Mouse (Mus musculus): ENCODE measurements around the gene Mthfd1l. TPM values are rescaled to one million over a fixed set of nuclear protein-coding genes. Genes with fewer than 3 reads are reported as not detected.
"Not testable (repeated sequence)": the region's sequence is repeated elsewhere in the genome, so short reads cannot be mapped to it uniquely, and the experiment has no call there.

Mthfd1l gene
- polyA plus RNA-seq, 1 experiment from 2014 or later: 5.2 TPM

GRCm38 (mm10) chr10:4116653-4117052 lies 143.7 kb downstream of the Mthfd1l start:
- no peak overlapping the region for H3K4me2 ChIP-seq
- no peaks in the 10 kb centered on the region for H3K27me3 ChIP-seq
- no peak for ATAC-seq
- H3K4me1 ChIP-seq: peaks cover 20% of the 10 kb centered on the region
- no peak overlapping the region for H3K27ac ChIP-seq
- H3K9ac ChIP-seq: no peak overlapping the region
- H3K36me3 ChIP-seq (ENCODE audit: poor library complexity, severe bottlenecking): no peaks in the 10 kb centered on the region
- no peak overlapping the region for H3K4me3 ChIP-seq
- H3K9me3 ChIP-seq (replicated peaks): no peaks in the 10 kb centered on the region

GRCm38 (mm10) chr10:4117091-4117490 lies 144.2 kb downstream of the Mthfd1l start:
- ATAC-seq: no peak
- Histone ChIP-seq H3K27me3 (no peaks in the 10 kb centered on the region), H3K4me2 (no peak overlapping the region), H3K4me3 (no peak overlapping the region), H3K4me1 (peaks cover 16% of the 10 kb centered on the region), H3K27ac (no peak overlapping the region), H3K9me3 (replicated peaks) (no peaks in the 10 kb centered on the region), H3K36me3 (ENCODE audit: poor library complexity, severe bottlenecking) (no peaks in the 10 kb centered on the region), H3K9ac (no peak overlapping the region)
- WGBS: 79% methylated on average over 7 of the region's 7 CpGs

- 59% methylated on average over 4 of the region's 4 CpGs for WGBS
- no peak overlapping the region for H3K9ac ChIP-seq
- peak; percentile 84 for ATAC-seq
- H3K4me3 ChIP-seq: no peak overlapping the region
- no peaks in the 10 kb centered on the region for H3K9me3 ChIP-seq (replicated peaks)
- no peak overlapping the region for H3K4me2 ChIP-seq
- H3K27me3 ChIP-seq: no peaks in the 10 kb centered on the region
- no peaks in the 10 kb centered on the region for H3K36me3 ChIP-seq (ENCODE audit: poor library complexity, severe bottlenecking)
- H3K27ac ChIP-seq: no peak overlapping the region
- H3K4me1 ChIP-seq: no peaks in the 10 kb centered on the region
These were observed 146.4 kb downstream of the Mthfd1l start for GRCm38 (mm10) chr10:4119287-4119686.

DNA sequence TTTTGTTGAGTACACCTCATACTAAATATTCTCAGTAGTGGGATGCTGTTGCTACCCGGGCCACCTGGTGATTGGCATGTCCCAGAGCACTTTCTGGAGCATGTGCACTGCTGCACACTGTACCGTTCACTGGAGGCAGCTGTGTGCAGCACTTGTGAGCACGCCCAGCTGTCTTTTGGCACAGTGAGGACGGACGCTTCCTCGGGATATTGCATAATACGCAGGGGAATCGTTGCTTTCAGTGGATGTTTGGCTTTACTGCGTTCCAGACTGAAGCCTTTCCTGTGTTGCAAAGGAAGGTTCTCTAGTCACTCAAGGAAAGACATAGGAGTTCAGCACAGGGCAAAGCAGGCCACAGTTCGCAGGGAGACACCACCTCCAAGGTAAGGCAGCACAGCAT lies 147.8 kb downstream of the Mthfd1l start:
- Histone ChIP-seq H3K36me3 (ENCODE audit: poor library complexity, severe bottlenecking) (no peaks in the 10 kb centered on the region), H3K4me2 (no peak overlapping the region), H3K9me3 (replicated peaks) (no peaks in the 10 kb centered on the region), H3K27ac (no peak overlapping the region), H3K4me3 (no peak overlapping the region), H3K9ac (no peak overlapping the region), H3K4me1 (peaks cover 10% of the 10 kb centered on the region; the same call in 1 of the 2 replicates), H3K27me3 (no peaks in the 10 kb centered on the region)
- WGBS: 85% methylated on average over 10 of the region's 10 CpGs
- no peak for ATAC-seq

- Histone ChIP-seq H3K9me3 (replicated peaks) (no peaks in the 10 kb centered on the region), H3K27me3 (no peaks in the 10 kb centered on the region), H3K36me3 (ENCODE audit: poor library complexity, severe bottlenecking) (no peaks in the 10 kb centered on the region), H3K4me3 (no peak overlapping the region), H3K9ac (no peak overlapping the region), H3K4me2 (no peak overlapping the region), H3K27ac (no peak overlapping the region), H3K4me1 (peaks cover 11% of the 10 kb centered on the region; the same call in 1 of the 2 replicates)
- no peak for ATAC-seq
- 78% methylated on average over 1 of the region's 1 CpGs for WGBS
These were observed 148.3 kb downstream of the Mthfd1l start for GRCm38 (mm10) chr10:4121197-4121596.

GRCm38 (mm10) chr10:4123280-4123945 lies 150.5 kb downstream of the Mthfd1l start:
- WGBS: 95% methylated on average over 7 of the region's 7 CpGs
- H3K27me3 ChIP-seq; H3K4me3 ChIP-seq; H3K27ac ChIP-seq; ATAC-seq; H3K9me3 ChIP-seq (replicated peaks); H3K9ac ChIP-seq; H3K4me2 ChIP-seq; H3K36me3 ChIP-seq (ENCODE audit: poor library complexity, severe bottlenecking): not testable (repeated sequence)
- peaks cover 11% of the 10 kb centered on the region; the same call in 1 of the 2 replicates for H3K4me1 ChIP-seq

- Histone ChIP-seq H3K4me3 (no peak overlapping the region), H3K27me3 (no peaks in the 10 kb centered on the region), H3K27ac (no peak overlapping the region), H3K4me2 (no peak overlapping the region), H3K9me3 (replicated peaks) (no peaks in the 10 kb centered on the region), H3K36me3 (ENCODE audit: poor library complexity, severe bottlenecking) (no peaks in the 10 kb centered on the region), H3K9ac (no peak overlapping the region), H3K4me1 (peaks cover 11% of the 10 kb centered on the region; the same call in 1 of the 2 replicates)
- 85% methylated on average over 1 of the region's 1 CpGs for WGBS
- ATAC-seq: no peak
These were observed 151.2 kb downstream of the Mthfd1l start for GRCm38 (mm10) chr10:4124148-4124547.

DNA sequence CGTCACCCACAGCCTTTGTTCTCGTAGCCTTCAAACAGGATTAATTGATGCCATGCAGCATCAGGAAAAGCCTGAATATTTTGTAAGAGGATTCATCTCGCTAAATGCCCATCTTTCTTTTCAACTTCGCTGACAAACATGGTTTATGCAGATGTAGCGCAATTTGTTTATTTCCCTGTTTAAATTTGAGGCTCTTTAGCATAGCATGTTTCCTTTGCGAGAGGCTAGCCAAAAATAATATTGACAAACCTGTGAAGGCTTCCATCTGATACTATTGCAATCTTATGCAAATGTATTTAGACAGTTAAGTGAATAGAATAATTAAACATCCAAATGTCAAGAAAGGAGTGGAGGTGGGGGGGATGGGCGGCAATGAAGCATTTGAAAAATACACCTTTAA lies 152.3 kb downstream of the Mthfd1l start:
- Histone ChIP-seq H3K9ac (no peak overlapping the region), H3K36me3 (ENCODE audit: poor library complexity, severe bottlenecking) (no peaks in the 10 kb centered on the region), H3K27me3 (no peaks in the 10 kb centered on the region), H3K4me2 (no peak overlapping the region), H3K4me3 (no peak overlapping the region), H3K4me1 (peaks cover 11% of the 10 kb centered on the region; the same call in 1 of the 2 replicates), H3K9me3 (replicated peaks) (no peaks in the 10 kb centered on the region), H3K27ac (no peak overlapping the region)
- 60% methylated on average over 7 of the region's 7 CpGs for WGBS
- 0 out of 2 replicates have a peak, but pooled peaks have one; percentile 38 for ATAC-seq

- peaks cover 11% of the 10 kb centered on the region; the same call in 1 of the 2 replicates for H3K4me1 ChIP-seq
These were observed 153.6 kb downstream of the Mthfd1l start for GRCm38 (mm10) chr10:4126335-4127012.

GRCm38 (mm10) chr10:4128411-4128810 lies 155.5 kb downstream of the Mthfd1l start:
- H3K9ac ChIP-seq: no peak overlapping the region
- ATAC-seq: no peak
- WGBS: 83% methylated on average over 10 of the region's 10 CpGs
- H3K36me3 ChIP-seq (ENCODE audit: poor library complexity, severe bottlenecking): no peaks in the 10 kb centered on the region
- no peaks in the 10 kb centered on the region for H3K9me3 ChIP-seq (replicated peaks)
- H3K27ac ChIP-seq: no peak overlapping the region
- no peaks in the 10 kb centered on the region for H3K27me3 ChIP-seq
- H3K4me3 ChIP-seq: no peak overlapping the region
- H3K4me2 ChIP-seq: no peak overlapping the region
- H3K4me1 ChIP-seq: peaks cover 11% of the 10 kb centered on the region; the same call in 1 of the 2 replicates

More at GRCm38 (mm10) chr10:4126335-4127012, 153.6 kb downstream of the Mthfd1l start:
- H3K4me2 ChIP-seq: no peak overlapping the region
- H3K27ac ChIP-seq: no peak overlapping the region
- no peak overlapping the region for H3K4me3 ChIP-seq
- no peaks in the 10 kb centered on the region for H3K9me3 ChIP-seq (replicated peaks)
- ATAC-seq: no peak
- H3K36me3 ChIP-seq (ENCODE audit: poor library complexity, severe bottlenecking): no peaks in the 10 kb centered on the region
- WGBS: 72% methylated on average over 8 of the region's 8 CpGs
- no peak overlapping the region for H3K9ac ChIP-seq
- no peaks in the 10 kb centered on the region for H3K27me3 ChIP-seq

GRCm38 (mm10) chr10:4128915-4129314 lies 156.0 kb downstream of the Mthfd1l start:
- Histone ChIP-seq H3K9me3 (replicated peaks) (no peaks in the 10 kb centered on the region), H3K9ac (no peak overlapping the region), H3K36me3 (ENCODE audit: poor library complexity, severe bottlenecking) (no peaks in the 10 kb centered on the region), H3K4me3 (no peak overlapping the region), H3K27ac (no peak overlapping the region), H3K4me2 (no peak overlapping the region), H3K27me3 (no peaks in the 10 kb centered on the region), H3K4me1 (peaks cover 11% of the 10 kb centered on the region; the same call in 1 of the 2 replicates)
- no peak for ATAC-seq
- WGBS: 78% methylated on average over 4 of the region's 4 CpGs

DNA sequence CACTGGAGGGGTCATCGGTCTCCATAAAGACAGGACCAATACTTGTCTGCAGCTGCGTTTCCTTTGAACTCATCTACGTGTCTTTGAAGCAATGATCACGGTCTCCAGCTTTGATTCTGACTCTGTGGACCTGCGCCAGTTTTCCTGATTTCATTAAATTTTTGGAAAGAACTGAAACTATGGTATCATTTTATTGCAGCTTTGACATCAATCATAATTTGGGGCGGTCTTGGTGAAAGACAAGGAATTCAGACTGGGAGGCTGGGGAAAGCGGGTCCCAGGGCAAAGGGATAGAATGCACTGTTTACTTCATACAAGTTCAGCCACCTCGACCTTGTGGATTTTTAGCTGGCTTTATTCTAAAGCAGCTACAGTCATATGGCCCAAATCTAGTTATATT lies 156.5 kb downstream of the Mthfd1l start:
- no peak for ATAC-seq
- no peak overlapping the region for H3K27ac ChIP-seq

More for the DNA sequence above, 156.5 kb downstream of the Mthfd1l start:
- 89% methylated on average over 8 of the region's 8 CpGs for WGBS
- Histone ChIP-seq H3K4me2 (no peak overlapping the region), H3K36me3 (ENCODE audit: poor library complexity, severe bottlenecking) (no peaks in the 10 kb centered on the region), H3K9ac (no peak overlapping the region), H3K4me1 (peaks cover 11% of the 10 kb centered on the region; the same call in 1 of the 2 replicates), H3K27me3 (no peaks in the 10 kb centered on the region), H3K4me3 (no peak overlapping the region), H3K9me3 (replicated peaks) (no peaks in the 10 kb centered on the region)

Measured in forebrain, embryonic 13.5 days (tissue).